Mouse (Mus musculus) spleen, adult 2 months (tissue): ENCODE data around the gene Gm16181.

ENCODE experiments used
- CTCF ChIP-seq: fragments of 200-500 bp; IDR thresholded peaks from 2 replicates; pipeline ENCODE4 v1.5.1; 2011; ENCODE audit warnings: mild to moderate bottlenecking, inconsistent platforms; ENCODE audit not compliant: insufficient read depth, insufficient read length, insufficient replicate concordance; ENCODE audit errors: extremely low read depth
- POLR2A ChIP-seq: fragments of 200-500 bp; IDR thresholded peaks from 2 replicates; pipeline ENCODE4 v1.6.1; 2011; ENCODE audit warnings: low read depth, low read length, inconsistent platforms

DNA sequence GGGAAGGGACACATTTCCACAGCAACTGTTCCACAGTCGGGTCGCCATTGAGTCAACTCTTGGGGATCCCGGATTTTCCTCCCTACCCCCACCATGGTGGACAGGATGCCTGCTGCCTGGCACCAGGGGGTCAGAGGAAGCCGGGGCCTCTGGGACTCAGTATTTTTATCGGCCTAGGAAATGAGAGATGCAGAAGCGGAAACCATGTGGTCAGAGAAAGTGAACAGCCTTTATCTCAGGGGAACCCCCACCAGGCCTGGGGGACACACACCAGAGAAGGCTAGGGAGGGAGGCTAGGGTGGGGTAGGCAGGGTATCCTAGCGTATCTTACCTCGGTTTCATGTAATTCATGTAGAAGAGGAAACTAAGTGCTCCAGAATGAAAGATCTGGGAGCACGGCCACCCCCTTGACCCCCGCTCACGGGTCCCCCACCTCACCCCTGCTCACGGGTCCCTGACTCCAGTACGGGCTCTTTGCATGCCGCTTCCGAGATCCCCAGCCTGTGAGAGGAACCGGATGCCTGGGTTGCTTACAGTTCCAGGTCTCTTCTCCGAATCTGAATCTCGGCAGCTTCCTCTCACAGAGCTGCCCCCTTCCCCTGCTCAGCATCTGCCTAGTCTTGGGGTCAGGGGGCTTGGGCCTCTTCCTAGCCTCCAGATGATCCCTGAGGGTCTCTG is 2.0 kb upstream of the Gm16181 start:
- TF ChIP-seq POLR2A: no peak
- TF ChIP-seq CTCF: no peak
